Mouse (Mus musculus) olfactory bulb, adult 2 months (tissue): ENCODE data around the gene Ccdc125.

Experiments
- CTCF ChIP-seq: fragments of 200-500 bp; IDR thresholded peaks from 2 replicates; pipeline ENCODE4 v1.5.1; 2012; ENCODE audit warnings: low read depth, mild to moderate bottlenecking, low read length, moderate library complexity; ENCODE audit not compliant: insufficient read depth
- POLR2A ChIP-seq: fragments of 200-500 bp; IDR thresholded peaks from 2 replicates; pipeline ENCODE4 v1.6.1; 2012; ENCODE audit warnings: mild to moderate bottlenecking, low read depth, low read length, moderate library complexity; ENCODE audit not compliant: insufficient read depth

GRCm38 (mm10) chr13:100724051-100724754, 54.7 kb downstream of the Ccdc125 start:
- TF ChIP-seq POLR2A (no peak), CTCF (no peak)
